Mouse (Mus musculus): ENCODE data around the gene Sox8. TPM values are rescaled to one million over a fixed set of nuclear protein-coding genes. Genes with fewer than 3 reads are reported as not detected.
A peak's percentile ranks its signal among the peaks of the same experiment; 100 is the strongest.

Gene Sox8
- polyA plus RNA-seq, 1 experiment from 2014 or later, result 0.50 TPM

DNA sequence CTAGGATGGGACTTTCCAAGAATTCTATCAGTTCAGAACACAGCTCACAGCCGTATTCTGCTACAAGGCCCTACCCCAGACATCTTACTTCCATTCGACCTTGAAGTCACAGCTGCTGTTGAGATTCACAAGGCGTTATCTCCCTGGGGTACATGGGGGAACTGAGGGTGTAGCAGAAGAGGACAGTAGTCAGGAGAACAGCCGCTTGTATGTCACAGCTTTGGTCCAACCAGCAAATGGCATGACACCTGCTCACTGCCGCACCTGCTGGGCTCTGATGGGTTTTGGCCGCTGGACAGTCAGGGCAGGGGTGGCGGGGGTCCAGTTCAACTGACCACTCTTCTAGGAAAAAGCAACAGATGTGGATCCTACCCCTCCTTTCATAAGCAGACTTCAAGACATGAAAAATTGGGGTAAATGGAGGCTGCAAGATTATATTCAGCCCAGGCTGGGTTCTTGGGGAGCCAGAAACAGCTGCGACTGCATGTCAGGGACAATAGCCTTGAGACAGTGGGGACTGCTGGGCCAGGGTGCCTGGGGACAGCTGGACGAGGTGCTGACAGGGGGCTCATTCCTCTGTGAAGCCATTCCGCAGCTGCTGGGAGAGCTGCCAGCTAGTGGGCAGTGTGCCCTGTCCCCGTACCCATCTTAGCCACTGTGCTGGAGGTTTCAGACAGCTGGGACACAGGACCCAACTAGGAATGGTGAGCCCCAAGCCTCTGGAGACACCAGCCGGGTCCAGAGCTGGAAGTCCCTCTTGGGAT lies 4.9 kb upstream of the Sox8 start:
- WGBS, result 58% methylated on average over 12 of the region's 12 CpGs
- Histone ChIP-seq H3K9me3 (ENCODE audit: control insufficient read depth, low read length) (no peaks in the 10 kb centered on the region), H3K4me2 (ENCODE audit: low read depth, low read length) (no peak overlapping the region), H3K36me3 (ENCODE audit: control insufficient read depth, insufficient read depth, low read length) (no peaks in the 10 kb centered on the region), H3K27ac (ENCODE audit: low read length) (no peak overlapping the region), H3K4me1 (replicated peaks; ENCODE audit: control insufficient read depth, insufficient read depth, low read length) (peaks cover 21% of the 10 kb centered on the region), H3K9ac (ENCODE audit: low read length) (no peak overlapping the region), H3K4me3 (ENCODE audit: low read length) (no peak overlapping the region), H3K27me3 (ENCODE audit: control insufficient read depth, insufficient read depth, low read depth, low read length) (peaks cover 3% of the 10 kb centered on the region)
- no peak for ATAC-seq (ENCODE audit: low read depth)

DNA sequence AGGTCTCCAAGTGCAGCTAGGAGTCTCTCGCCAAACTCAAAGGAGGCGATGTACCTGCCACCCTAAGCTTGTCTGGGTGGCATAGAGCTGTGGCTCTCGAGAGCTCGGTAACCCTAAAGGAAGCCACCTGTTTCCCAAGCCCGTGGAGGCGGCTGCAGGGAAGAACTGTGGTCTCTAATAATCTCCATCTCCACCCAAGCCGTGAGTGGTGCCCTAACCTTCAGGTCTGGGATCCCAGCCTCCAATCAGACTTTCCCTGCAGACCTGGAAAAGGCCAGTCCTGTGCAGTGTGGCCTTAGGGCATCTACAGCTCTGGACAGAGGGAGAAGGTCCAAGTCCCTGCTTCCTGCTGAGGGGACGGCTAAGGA lies 951 bp upstream of the Sox8 start:
- ATAC-seq (ENCODE audit: low read depth), result no peak
- H3K9me3 ChIP-seq (ENCODE audit: control insufficient read depth, low read length), result no peaks in the 10 kb centered on the region
- no peaks in the 10 kb centered on the region for H3K36me3 ChIP-seq (ENCODE audit: control insufficient read depth, insufficient read depth, low read length)
- peak overlapping the region; percentile 97 for H3K4me2 ChIP-seq (ENCODE audit: low read depth, low read length)
- peaks cover 17% of the 10 kb centered on the region for H3K4me1 ChIP-seq (replicated peaks; ENCODE audit: control insufficient read depth, insufficient read depth, low read length)
- no peak overlapping the region for H3K27ac ChIP-seq (ENCODE audit: low read length)
- peak overlapping the region; percentile 57 for H3K9ac ChIP-seq (ENCODE audit: low read length)
- H3K4me3 ChIP-seq (ENCODE audit: low read length), result peak overlapping the region; percentile 57
- peaks cover 26% of the 10 kb centered on the region for H3K27me3 ChIP-seq (ENCODE audit: control insufficient read depth, insufficient read depth, low read depth, low read length)
- 7% methylated on average over 8 of the region's 8 CpGs for WGBS

DNA sequence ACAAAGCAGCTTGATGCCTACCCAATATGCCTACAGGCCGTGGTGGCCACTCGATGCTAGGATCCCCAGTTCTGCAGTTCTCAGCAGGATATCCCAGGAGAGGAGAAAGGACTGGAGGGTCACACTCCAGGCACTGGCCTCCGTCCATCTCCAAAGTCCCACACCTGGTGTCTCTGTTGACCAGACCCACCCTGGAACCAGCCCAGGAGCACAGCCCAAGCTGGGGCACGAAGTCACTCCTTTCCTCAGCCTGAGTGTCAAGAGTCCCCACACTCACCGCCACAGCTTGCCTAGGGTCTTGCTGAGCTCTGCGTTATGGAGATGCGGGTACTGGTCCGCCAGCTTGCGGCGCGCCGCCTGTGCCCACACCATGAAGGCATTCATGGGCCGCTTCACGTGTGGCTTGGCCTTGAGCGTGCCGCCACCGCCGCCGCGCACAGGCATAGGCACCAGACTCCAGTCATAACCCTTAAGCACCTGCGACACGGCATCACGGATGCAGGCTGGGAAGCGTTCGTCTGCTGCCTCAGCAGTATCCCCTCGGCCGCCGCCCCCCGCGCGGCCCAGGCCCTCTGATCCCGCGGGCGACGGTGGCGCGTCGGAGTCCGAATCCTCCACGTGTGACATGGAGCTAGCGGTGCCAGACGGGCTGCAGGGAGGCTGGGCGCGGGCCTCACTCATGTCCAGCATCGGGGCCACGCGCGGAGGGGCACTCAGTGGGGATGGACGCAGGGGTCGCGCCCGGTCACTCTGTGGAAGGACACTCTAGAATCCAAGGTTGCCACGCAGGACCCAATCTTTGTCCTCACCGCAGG lies 446 bp downstream of the Sox8 start:
- WGBS, result 3% methylated on average over 54 of the region's 54 CpGs
- Histone ChIP-seq H3K4me2 (ENCODE audit: low read depth, low read length) (peak overlapping the region; percentile 97), H3K4me1 (replicated peaks; ENCODE audit: control insufficient read depth, insufficient read depth, low read length) (peaks cover 13% of the 10 kb centered on the region), H3K27ac (ENCODE audit: low read length) (no peak overlapping the region), H3K27me3 (ENCODE audit: control insufficient read depth, insufficient read depth, low read depth, low read length) (peaks cover 26% of the 10 kb centered on the region), H3K4me3 (ENCODE audit: low read length) (peak overlapping the region; percentile 57), H3K9ac (ENCODE audit: low read length) (peak overlapping the region; percentile 57), H3K36me3 (ENCODE audit: control insufficient read depth, insufficient read depth, low read length) (no peaks in the 10 kb centered on the region), H3K9me3 (ENCODE audit: control insufficient read depth, low read length) (no peaks in the 10 kb centered on the region)
- peak; percentile 23; the same call in 1 of the 2 replicates for ATAC-seq (ENCODE audit: low read depth)

DNA sequence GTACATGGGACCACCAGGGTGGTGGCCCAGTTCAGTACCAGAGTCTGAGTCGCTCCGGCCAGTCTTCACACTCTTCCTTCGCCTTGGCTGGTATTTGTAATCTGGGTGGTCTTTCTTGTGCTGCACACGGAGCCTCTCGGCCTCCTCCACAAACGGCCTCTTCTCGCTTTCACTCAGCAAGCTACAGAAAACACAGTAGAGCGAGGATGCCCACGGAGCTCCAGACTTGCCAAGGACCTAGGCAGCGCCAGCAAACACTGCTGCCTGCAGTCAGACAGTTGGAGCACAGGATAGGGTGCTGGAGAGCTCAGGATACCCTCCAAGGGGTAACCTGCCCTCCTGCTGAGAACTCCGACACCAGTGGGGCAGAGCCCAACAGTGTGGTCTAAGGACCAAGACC lies 1.6 kb downstream of the Sox8 start:
- Histone ChIP-seq H3K4me3 (ENCODE audit: low read length) (no peak overlapping the region), H3K9ac (ENCODE audit: low read length) (no peak overlapping the region), H3K4me2 (ENCODE audit: low read depth, low read length) (no peak overlapping the region), H3K9me3 (ENCODE audit: control insufficient read depth, low read length) (no peaks in the 10 kb centered on the region), H3K36me3 (ENCODE audit: control insufficient read depth, insufficient read depth, low read length) (no peaks in the 10 kb centered on the region), H3K4me1 (replicated peaks; ENCODE audit: control insufficient read depth, insufficient read depth, low read length) (peaks cover 13% of the 10 kb centered on the region), H3K27me3 (ENCODE audit: control insufficient read depth, insufficient read depth, low read depth, low read length) (peaks cover 26% of the 10 kb centered on the region), H3K27ac (ENCODE audit: low read length) (no peak overlapping the region)
- WGBS, result 72% methylated on average over 11 of the region's 11 CpGs
- no peak for ATAC-seq (ENCODE audit: low read depth)

DNA sequence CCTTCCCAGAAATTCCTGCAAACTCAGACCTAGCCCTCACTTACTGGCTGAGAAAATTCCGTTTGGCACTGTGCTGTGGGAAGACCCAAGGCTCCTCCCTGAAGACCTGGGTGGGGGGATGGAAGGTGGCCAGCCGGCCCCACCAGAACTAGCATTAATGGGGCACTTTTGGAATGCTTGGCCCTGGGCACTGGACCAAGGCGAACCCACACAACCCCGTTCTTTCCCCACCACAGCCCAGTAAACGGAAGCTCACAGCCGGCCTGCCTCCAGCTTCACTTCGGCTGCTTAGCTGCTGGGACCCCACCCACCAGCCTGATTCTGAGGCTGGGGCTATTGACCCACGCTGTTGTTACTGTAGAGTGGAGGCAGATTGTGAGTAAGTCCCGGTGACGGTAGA lies 2.3 kb downstream of the Sox8 start:
- no peak overlapping the region for H3K9ac ChIP-seq (ENCODE audit: low read length)
- peaks cover 26% of the 10 kb centered on the region for H3K27me3 ChIP-seq (ENCODE audit: control insufficient read depth, insufficient read depth, low read depth, low read length)
- 26% methylated on average over 10 of the region's 10 CpGs for WGBS
- no peaks in the 10 kb centered on the region for H3K36me3 ChIP-seq (ENCODE audit: control insufficient read depth, insufficient read depth, low read length)
- H3K4me1 ChIP-seq (replicated peaks; ENCODE audit: control insufficient read depth, insufficient read depth, low read length), result peaks cover 13% of the 10 kb centered on the region
- H3K27ac ChIP-seq (ENCODE audit: low read length), result no peak overlapping the region
- no peak overlapping the region for H3K4me2 ChIP-seq (ENCODE audit: low read depth, low read length)
- no peak for ATAC-seq (ENCODE audit: low read depth)
- H3K9me3 ChIP-seq (ENCODE audit: control insufficient read depth, low read length), result no peaks in the 10 kb centered on the region
- no peak overlapping the region for H3K4me3 ChIP-seq (ENCODE audit: low read length)

DNA sequence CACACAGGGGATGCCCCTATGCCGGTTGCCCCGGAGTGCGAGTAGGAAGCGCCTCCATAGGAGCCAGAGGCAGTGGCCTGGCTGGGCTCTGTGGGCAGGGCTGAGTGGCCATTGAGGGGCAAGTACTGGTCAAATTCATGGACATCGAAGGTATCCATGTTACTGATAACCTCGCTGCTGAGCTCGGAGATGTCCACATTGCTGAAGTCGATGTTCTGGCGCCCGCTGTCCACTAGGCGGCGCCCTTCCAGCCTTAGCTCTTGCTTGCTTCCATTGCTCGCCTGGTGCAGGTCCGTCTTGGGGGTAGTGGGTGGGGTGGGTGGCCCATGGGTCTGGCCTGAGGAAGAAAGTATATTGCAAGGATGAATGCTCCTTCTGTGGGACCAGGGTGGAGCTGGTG lies 2.7 kb downstream of the Sox8 start:
- no peaks in the 10 kb centered on the region for H3K36me3 ChIP-seq (ENCODE audit: control insufficient read depth, insufficient read depth, low read length)
- no peak overlapping the region for H3K4me3 ChIP-seq (ENCODE audit: low read length)
- H3K9ac ChIP-seq (ENCODE audit: low read length), result no peak overlapping the region
- H3K27ac ChIP-seq (ENCODE audit: low read length), result no peak overlapping the region
- H3K4me2 ChIP-seq (ENCODE audit: low read depth, low read length), result no peak overlapping the region
- peaks cover 26% of the 10 kb centered on the region for H3K27me3 ChIP-seq (ENCODE audit: control insufficient read depth, insufficient read depth, low read depth, low read length)
- no peak for ATAC-seq (ENCODE audit: low read depth)
- no peaks in the 10 kb centered on the region for H3K9me3 ChIP-seq (ENCODE audit: control insufficient read depth, low read length)
- H3K4me1 ChIP-seq (replicated peaks; ENCODE audit: control insufficient read depth, insufficient read depth, low read length), result peaks cover 13% of the 10 kb centered on the region
- 13% methylated on average over 14 of the region's 14 CpGs for WGBS

DNA sequence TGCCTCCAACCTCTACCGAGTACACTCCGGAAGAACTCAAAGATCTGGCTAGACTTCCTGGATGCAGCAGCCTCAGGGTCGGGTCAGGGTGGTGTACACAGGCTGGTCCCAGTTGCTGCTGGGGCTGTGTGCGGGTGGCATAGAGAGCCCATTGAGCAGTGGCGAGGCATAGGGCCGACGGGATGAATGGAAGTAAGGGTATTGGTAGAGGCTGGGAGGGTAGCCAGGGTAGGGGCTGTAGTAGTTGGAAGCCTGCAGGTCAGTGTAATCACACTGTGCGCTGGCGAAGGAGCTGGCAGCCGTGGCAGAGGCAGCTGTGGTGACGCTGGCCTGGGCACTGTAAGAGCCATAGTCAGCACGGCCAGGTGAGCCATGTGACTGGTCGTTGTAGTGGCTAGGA lies 3.2 kb downstream of the Sox8 start:
- H3K36me3 ChIP-seq (ENCODE audit: control insufficient read depth, insufficient read depth, low read length), result no peaks in the 10 kb centered on the region
- H3K9me3 ChIP-seq (ENCODE audit: control insufficient read depth, low read length), result no peaks in the 10 kb centered on the region
- 72% methylated on average over 13 of the region's 13 CpGs for WGBS
- H3K4me2 ChIP-seq (ENCODE audit: low read depth, low read length), result no peak overlapping the region
- no peak overlapping the region for H3K9ac ChIP-seq (ENCODE audit: low read length)
- peaks cover 13% of the 10 kb centered on the region for H3K4me1 ChIP-seq (replicated peaks; ENCODE audit: control insufficient read depth, insufficient read depth, low read length)
- no peak overlapping the region for H3K27ac ChIP-seq (ENCODE audit: low read length)
- no peak overlapping the region for H3K4me3 ChIP-seq (ENCODE audit: low read length)
- no peak for ATAC-seq (ENCODE audit: low read depth)
- H3K27me3 ChIP-seq (ENCODE audit: control insufficient read depth, insufficient read depth, low read depth, low read length), result peaks cover 26% of the 10 kb centered on the region

DNA sequence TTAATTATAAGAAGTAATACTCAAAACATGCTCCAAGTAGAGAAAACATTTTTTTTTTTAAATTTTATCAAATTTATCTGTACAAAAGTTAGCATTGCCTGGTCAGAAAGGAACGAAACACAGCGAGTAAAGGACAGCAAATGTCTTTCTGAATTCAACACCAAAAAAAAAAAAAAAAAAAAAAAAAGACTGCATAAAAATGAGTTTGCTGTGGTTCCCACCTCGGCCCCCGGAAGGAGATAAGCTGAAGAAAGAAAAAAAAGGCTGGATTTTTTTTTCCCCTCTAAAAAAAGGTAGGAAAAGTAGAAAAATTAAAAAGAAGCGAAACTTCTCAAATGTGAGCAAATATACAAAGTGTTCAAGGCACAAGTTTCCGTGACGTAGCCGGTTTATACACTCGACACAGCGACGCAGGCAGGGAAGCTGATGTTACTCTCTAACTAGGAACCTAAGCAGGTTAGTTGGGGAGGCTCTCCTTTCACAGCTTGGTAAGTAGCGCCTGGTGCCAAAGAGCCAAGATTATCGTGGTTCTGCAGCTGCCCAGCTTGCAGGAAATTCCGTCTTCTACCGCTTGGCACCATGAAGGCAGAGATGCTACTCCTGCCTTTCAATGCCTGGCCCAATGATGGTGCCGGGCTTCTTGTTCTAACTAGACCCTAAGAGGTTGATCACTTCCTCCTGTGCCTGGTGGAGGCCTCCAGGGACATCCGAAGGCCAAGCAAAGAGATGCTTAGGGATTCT lies 4.5 kb downstream of the Sox8 start:
- Histone ChIP-seq H3K9me3 (ENCODE audit: control insufficient read depth, low read length) (no peaks in the 10 kb centered on the region), H3K4me3 (ENCODE audit: low read length) (no peak overlapping the region), H3K27ac (ENCODE audit: low read length) (no peak overlapping the region), H3K27me3 (ENCODE audit: control insufficient read depth, insufficient read depth, low read depth, low read length) (peaks cover 24% of the 10 kb centered on the region), H3K9ac (ENCODE audit: low read length) (no peak overlapping the region), H3K36me3 (ENCODE audit: control insufficient read depth, insufficient read depth, low read length) (no peaks in the 10 kb centered on the region), H3K4me1 (replicated peaks; ENCODE audit: control insufficient read depth, insufficient read depth, low read length) (peaks cover 12% of the 10 kb centered on the region), H3K4me2 (ENCODE audit: low read depth, low read length) (no peak overlapping the region)
- no peak for ATAC-seq (ENCODE audit: low read depth)
- WGBS, result 69% methylated on average over 17 of the region's 17 CpGs

DNA sequence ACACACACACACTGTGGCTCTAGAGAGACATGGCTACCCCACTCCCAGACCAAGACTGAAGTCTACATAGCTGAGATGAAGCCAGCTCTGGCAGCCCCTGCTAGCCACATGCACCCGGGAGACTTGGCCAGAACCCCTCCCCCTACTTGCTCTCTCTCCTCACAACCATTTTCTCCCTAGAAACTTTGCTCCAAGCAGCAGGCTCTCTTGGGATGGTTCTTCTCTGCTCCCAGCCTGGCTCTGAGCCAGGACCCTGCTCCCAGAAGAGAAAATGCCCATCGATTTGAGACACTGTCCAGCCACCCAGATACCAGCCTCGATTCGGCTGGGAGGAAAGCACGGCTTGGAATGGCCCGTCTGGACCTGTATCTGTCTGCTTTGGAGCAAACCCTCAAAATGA lies 5.2 kb downstream of the Sox8 start:
- WGBS, result 28% methylated on average over 6 of the region's 6 CpGs
- no peak overlapping the region for H3K4me2 ChIP-seq (ENCODE audit: low read depth, low read length)
- no peak; the same call in 1 of the 2 replicates for ATAC-seq (ENCODE audit: low read depth)
- H3K9ac ChIP-seq (ENCODE audit: low read length), result no peak overlapping the region
- no peak overlapping the region for H3K4me3 ChIP-seq (ENCODE audit: low read length)
- no peaks in the 10 kb centered on the region for H3K36me3 ChIP-seq (ENCODE audit: control insufficient read depth, insufficient read depth, low read length)
- H3K9me3 ChIP-seq (ENCODE audit: control insufficient read depth, low read length), result no peaks in the 10 kb centered on the region
- H3K27me3 ChIP-seq (ENCODE audit: control insufficient read depth, insufficient read depth, low read depth, low read length), result peaks cover 21% of the 10 kb centered on the region
- H3K27ac ChIP-seq (ENCODE audit: low read length), result no peak overlapping the region
- H3K4me1 ChIP-seq (replicated peaks; ENCODE audit: control insufficient read depth, insufficient read depth, low read length), result peaks cover 6% of the 10 kb centered on the region
